Mouse (Mus musculus) splenic B cell, adult 2 months (primary cell): ENCODE results near the gene Sdccag8.

Experiments used
- DNase-seq: peaks from one replicate; pipeline ENCODE4 v3.0.0-alpha.2; 2011; ENCODE audit warnings: low read depth, low spot score
- H3K27me3 ChIP-seq: 2 replicates; pipeline ENCODE4 v1.6.1; 2012; ENCODE audit warnings: mild to moderate bottlenecking, low read length, moderate library complexity, mixed read lengths; ENCODE audit not compliant: control insufficient read depth, poor library complexity, insufficient read depth, severe bottlenecking
- H3K36me3 ChIP-seq: 2 replicates; pipeline ENCODE4 v1.6.1; 2012; ENCODE audit warnings: mild to moderate bottlenecking, low read length, moderate library complexity, mixed read lengths; ENCODE audit not compliant: control insufficient read depth, poor library complexity, insufficient read depth, severe bottlenecking

Gene Sdccag8

GRCm38 (mm10) chr1:177022751-177023150 lies 208.3 kb downstream of the Sdccag8 start:
- Histone ChIP-seq H3K36me3 (peaks cover 6% of the 10 kb centered on the region; the same call in 1 of the 2 replicates), H3K27me3 (peaks cover 2% of the 10 kb centered on the region; the same call in 1 of the 2 replicates)
- DNase-seq = peak; percentile 10

GRCm38 (mm10) chr1:177027706-177028105 lies 213.2 kb downstream of the Sdccag8 start:
- DNase-seq = no peak
- peaks cover 8% of the 10 kb centered on the region; the same call in 1 of the 2 replicates for H3K36me3 ChIP-seq
- peaks cover 2% of the 10 kb centered on the region; the same call in 1 of the 2 replicates for H3K27me3 ChIP-seq

GRCm38 (mm10) chr1:177029032-177029431 lies 214.6 kb downstream of the Sdccag8 start:
- peaks cover 6% of the 10 kb centered on the region; the same call in 1 of the 2 replicates for H3K36me3 ChIP-seq
- DNase-seq = no peak
- H3K27me3 ChIP-seq = peaks cover 2% of the 10 kb centered on the region; the same call in 1 of the 2 replicates

GRCm38 (mm10) chr1:177030669-177031068 lies 216.2 kb downstream of the Sdccag8 start:
- H3K27me3 ChIP-seq = no peaks in the 10 kb centered on the region
- no peak for DNase-seq
- H3K36me3 ChIP-seq = peaks cover 2% of the 10 kb centered on the region; the same call in 1 of the 2 replicates

GRCm38 (mm10) chr1:177031196-177031595 lies 216.7 kb downstream of the Sdccag8 start:
- no peak for DNase-seq
- H3K27me3 ChIP-seq = no peaks in the 10 kb centered on the region
- peaks cover 2% of the 10 kb centered on the region; the same call in 1 of the 2 replicates for H3K36me3 ChIP-seq

- Histone ChIP-seq H3K36me3 (peaks cover 2% of the 10 kb centered on the region; the same call in 1 of the 2 replicates), H3K27me3 (no peaks in the 10 kb centered on the region)
- no peak for DNase-seq
Observed at GRCm38 (mm10) chr1:177032233-177032632, 217.8 kb downstream of the Sdccag8 start.

GRCm38 (mm10) chr1:177035460-177035859 lies 221.0 kb downstream of the Sdccag8 start:
- no peak for DNase-seq
- Histone ChIP-seq H3K27me3 (no peaks in the 10 kb centered on the region), H3K36me3 (peaks cover 2% of the 10 kb centered on the region; the same call in 1 of the 2 replicates)

GRCm38 (mm10) chr1:177038383-177038782 lies 223.9 kb downstream of the Sdccag8 start:
- no peak for DNase-seq
- Histone ChIP-seq H3K36me3 (0 out of 2 replicates have a peak, but pooled peaks cover 2% of the 10 kb centered on the region), H3K27me3 (no peaks in the 10 kb centered on the region)

GRCm38 (mm10) chr1:177039093-177039674 lies 224.7 kb downstream of the Sdccag8 start:
- DNase-seq = no peak
- H3K27me3 ChIP-seq = no peaks in the 10 kb centered on the region
- H3K36me3 ChIP-seq = 0 out of 2 replicates have a peak, but pooled peaks cover 2% of the 10 kb centered on the region

GRCm38 (mm10) chr1:177040058-177040457 lies 225.6 kb downstream of the Sdccag8 start:
- 0 out of 2 replicates have a peak, but pooled peaks cover 2% of the 10 kb centered on the region for H3K36me3 ChIP-seq
- no peak for DNase-seq
- no peaks in the 10 kb centered on the region for H3K27me3 ChIP-seq

GRCm38 (mm10) chr1:177045885-177046284 lies 231.4 kb downstream of the Sdccag8 start:
- Histone ChIP-seq H3K27me3 (no peaks in the 10 kb centered on the region), H3K36me3 (0 out of 2 replicates have a peak, but pooled peaks cover 3% of the 10 kb centered on the region)
- no peak for DNase-seq

GRCm38 (mm10) chr1:177046963-177047362 lies 232.5 kb downstream of the Sdccag8 start:
- DNase-seq = no peak
- H3K27me3 ChIP-seq = no peaks in the 10 kb centered on the region
- 0 out of 2 replicates have a peak, but pooled peaks cover 3% of the 10 kb centered on the region for H3K36me3 ChIP-seq

- 0 out of 2 replicates have a peak, but pooled peaks cover 2% of the 10 kb centered on the region for H3K36me3 ChIP-seq
- no peak for DNase-seq
- H3K27me3 ChIP-seq = no peaks in the 10 kb centered on the region
Observed at GRCm38 (mm10) chr1:177048773-177049172, 234.3 kb downstream of the Sdccag8 start.

- 0 out of 2 replicates have a peak, but pooled peaks cover 2% of the 10 kb centered on the region for H3K36me3 ChIP-seq
- DNase-seq = no peak
- no peaks in the 10 kb centered on the region for H3K27me3 ChIP-seq
Observed at GRCm38 (mm10) chr1:177051366-177051963, 237.0 kb downstream of the Sdccag8 start.

GRCm38 (mm10) chr1:177054891-177055290 lies 240.4 kb downstream of the Sdccag8 start:
- Histone ChIP-seq H3K36me3 (0 out of 2 replicates have a peak, but pooled peaks cover 4% of the 10 kb centered on the region), H3K27me3 (no peaks in the 10 kb centered on the region)
- no peak for DNase-seq
